Mouse (Mus musculus): ENCODE measurements at regions not wholly inside any gene's neighbourhood (a gene's known extent, or its start where the extent isn't known, plus 50 kb on each side); places are given as distances from the start of the nearest gene placed in this dataset.

DNA sequence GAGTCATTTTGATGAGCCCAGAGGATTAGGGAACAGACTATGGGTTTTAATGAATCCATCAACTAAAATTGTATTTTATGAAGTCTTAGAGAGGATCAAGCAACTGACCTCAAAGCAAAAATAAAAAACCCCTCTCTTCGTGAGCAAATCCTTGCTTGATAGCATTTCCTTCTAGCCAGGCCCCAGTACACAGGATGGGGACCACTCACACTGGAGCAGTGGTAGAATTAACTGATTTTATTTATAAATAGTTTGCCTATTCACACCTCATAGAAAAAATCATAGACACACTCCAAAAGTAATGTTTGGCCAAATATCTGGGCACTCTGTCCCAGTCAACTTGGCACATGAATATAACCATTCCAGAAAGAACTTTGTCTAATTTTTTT, 649.0 kb upstream of the Cited2 start:
- Histone ChIP-seq H3K27me3 (ENCODE audit: control insufficient read depth, insufficient read depth, low read length) (no peaks in the 10 kb centered on the region), H3K36me3 (ENCODE audit: control insufficient read depth, insufficient read depth, low read length) (no peaks in the 10 kb centered on the region), H3K4me1 (ENCODE audit: control insufficient read depth, insufficient read depth, low read length) (peaks cover 2% of the 10 kb centered on the region; the same call in 1 of the 2 replicates), H3K9ac (ENCODE audit: low read depth, low read length) (no peak overlapping the region), H3K9me3 (replicated peaks; ENCODE audit: control insufficient read depth, low read length) (no peaks in the 10 kb centered on the region), H3K4me3 (ENCODE audit: low read depth, low read length) (no peak overlapping the region), H3K4me2 (no peak overlapping the region), H3K27ac (ENCODE audit: low read depth, low read length) (no peak overlapping the region)
- ATAC-seq (replicated peaks; ENCODE audit: insufficient number of reproducible peaks, low FRiP score, low TSS enrichment), result no peak
- 73% methylated on average over 1 of the region's 1 CpGs for WGBS (ENCODE audit: insufficient replicate concordance)

DNA sequence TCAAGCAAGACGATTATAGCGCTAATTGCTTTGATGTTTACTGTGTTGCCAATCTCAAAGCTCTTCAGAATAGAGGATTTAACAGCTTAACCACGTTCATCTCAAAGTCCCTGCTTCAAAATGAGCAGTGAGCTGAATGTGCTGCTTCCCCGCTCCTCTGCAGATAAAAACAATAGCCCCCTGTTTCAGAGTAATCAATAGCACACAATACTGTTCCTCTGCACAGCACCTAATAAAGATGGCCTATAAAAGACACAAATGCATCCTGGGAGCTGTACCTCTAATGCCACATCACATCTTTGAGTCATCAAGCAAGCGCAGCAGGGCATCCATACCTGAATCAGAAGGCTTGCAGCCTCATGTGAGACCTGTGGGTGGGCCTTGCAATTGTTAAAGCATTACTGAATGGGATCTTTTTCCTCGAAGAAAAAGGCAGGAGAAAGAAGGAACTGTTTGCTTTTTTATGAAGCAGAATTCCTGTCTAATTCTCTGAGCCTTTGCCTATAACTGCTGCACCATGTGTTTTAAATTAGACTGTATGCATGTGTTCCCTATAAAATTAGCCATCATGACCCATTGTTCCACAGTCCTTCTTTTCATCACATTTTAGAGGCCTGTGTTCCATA, 648.5 kb upstream of the Cited2 start:
- no peaks in the 10 kb centered on the region for H3K27me3 ChIP-seq (ENCODE audit: control insufficient read depth, insufficient read depth, low read length)
- H3K9me3 ChIP-seq (replicated peaks; ENCODE audit: control insufficient read depth, low read length), result no peaks in the 10 kb centered on the region
- no peak overlapping the region for H3K9ac ChIP-seq (ENCODE audit: low read depth, low read length)
- no peaks in the 10 kb centered on the region for H3K36me3 ChIP-seq (ENCODE audit: control insufficient read depth, insufficient read depth, low read length)
- no peak overlapping the region for H3K27ac ChIP-seq (ENCODE audit: low read depth, low read length)
- peaks cover 2% of the 10 kb centered on the region; the same call in 1 of the 2 replicates for H3K4me1 ChIP-seq (ENCODE audit: control insufficient read depth, insufficient read depth, low read length)
- no peak for ATAC-seq (replicated peaks; ENCODE audit: insufficient number of reproducible peaks, low FRiP score, low TSS enrichment)
- no peak overlapping the region for H3K4me2 ChIP-seq
- no peak overlapping the region for H3K4me3 ChIP-seq (ENCODE audit: low read depth, low read length)
- 72% methylated on average over 6 of the region's 6 CpGs for WGBS (ENCODE audit: insufficient replicate concordance)

DNA sequence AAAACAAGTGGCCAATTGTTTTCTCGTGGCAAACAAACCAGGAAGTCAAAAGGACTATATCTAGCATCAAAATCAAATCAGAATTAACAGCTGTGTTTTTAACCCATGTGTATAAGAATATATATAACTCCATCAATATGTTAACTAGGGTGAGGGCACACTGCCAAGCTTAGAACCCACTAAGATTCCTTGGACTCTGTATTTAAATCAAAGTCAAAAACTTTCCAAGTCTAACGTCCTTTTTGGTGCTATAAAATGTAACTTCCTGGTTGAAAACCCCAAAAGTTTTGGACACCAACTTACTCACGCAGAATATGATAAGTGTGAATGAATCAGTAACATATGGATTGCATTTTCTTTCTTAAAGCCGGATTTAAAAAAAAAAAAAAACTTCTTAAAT, 647.9 kb upstream of the Cited2 start:
- ATAC-seq (replicated peaks; ENCODE audit: insufficient number of reproducible peaks, low FRiP score, low TSS enrichment), result no peak
- no peak overlapping the region for H3K4me2 ChIP-seq
- H3K36me3 ChIP-seq (ENCODE audit: control insufficient read depth, insufficient read depth, low read length), result no peaks in the 10 kb centered on the region
- H3K27ac ChIP-seq (ENCODE audit: low read depth, low read length), result no peak overlapping the region
- no peaks in the 10 kb centered on the region for H3K27me3 ChIP-seq (ENCODE audit: control insufficient read depth, insufficient read depth, low read length)
- no peak overlapping the region for H3K9ac ChIP-seq (ENCODE audit: low read depth, low read length)
- peaks cover 2% of the 10 kb centered on the region; the same call in 1 of the 2 replicates for H3K4me1 ChIP-seq (ENCODE audit: control insufficient read depth, insufficient read depth, low read length)
- no peak overlapping the region for H3K4me3 ChIP-seq (ENCODE audit: low read depth, low read length)
- no peaks in the 10 kb centered on the region for H3K9me3 ChIP-seq (replicated peaks; ENCODE audit: control insufficient read depth, low read length)
- 70% methylated on average over 4 of the region's 4 CpGs for WGBS (ENCODE audit: insufficient replicate concordance)

DNA sequence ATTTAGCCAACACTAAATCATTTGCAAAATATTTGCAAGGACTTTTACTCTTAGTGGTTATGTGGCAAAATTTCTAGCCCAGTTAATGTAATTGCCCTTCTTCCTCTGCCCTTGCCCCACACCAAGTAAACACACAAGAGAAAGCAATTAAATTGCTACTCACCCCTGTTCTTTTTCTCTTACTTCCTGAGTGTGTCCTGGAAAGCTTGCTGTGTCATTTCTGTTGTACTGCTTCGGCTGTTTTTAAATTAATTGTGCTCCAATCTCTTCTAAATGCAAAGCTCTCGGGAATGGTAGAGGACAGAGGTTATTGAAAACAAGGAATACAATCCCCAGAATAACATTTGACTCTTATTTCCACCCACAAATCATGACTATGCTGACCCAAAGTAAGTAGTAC, 647.4 kb upstream of the Cited2 start:
- WGBS (ENCODE audit: insufficient replicate concordance), result 46% methylated on average over 2 of the region's 2 CpGs
- Histone ChIP-seq H3K4me1 (ENCODE audit: control insufficient read depth, insufficient read depth, low read length) (peaks cover 2% of the 10 kb centered on the region; the same call in 1 of the 2 replicates), H3K4me2 (no peak overlapping the region), H3K4me3 (ENCODE audit: low read depth, low read length) (no peak overlapping the region), H3K36me3 (ENCODE audit: control insufficient read depth, insufficient read depth, low read length) (no peaks in the 10 kb centered on the region), H3K27ac (ENCODE audit: low read depth, low read length) (no peak overlapping the region), H3K27me3 (ENCODE audit: control insufficient read depth, insufficient read depth, low read length) (no peaks in the 10 kb centered on the region), H3K9ac (ENCODE audit: low read depth, low read length) (no peak overlapping the region), H3K9me3 (replicated peaks; ENCODE audit: control insufficient read depth, low read length) (no peaks in the 10 kb centered on the region)
- no peak for ATAC-seq (replicated peaks; ENCODE audit: insufficient number of reproducible peaks, low FRiP score, low TSS enrichment)

DNA sequence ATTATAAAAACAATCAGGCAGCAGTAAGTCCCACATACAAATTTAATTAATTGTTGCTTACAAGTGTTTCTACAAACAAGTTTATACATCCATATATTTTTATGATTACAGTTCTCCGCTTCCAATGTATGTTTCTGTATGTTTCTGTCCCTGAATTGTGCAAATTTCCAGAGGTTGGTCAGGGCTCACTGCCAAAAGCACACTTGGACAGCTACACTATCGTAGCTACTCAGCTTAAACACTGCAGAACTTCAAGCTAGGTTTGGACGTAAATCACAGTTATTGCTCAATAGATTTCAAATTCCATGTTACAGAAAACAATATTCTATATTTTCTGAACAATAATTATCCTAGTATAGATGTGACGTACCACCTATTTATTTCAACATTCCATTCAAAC, 646.8 kb upstream of the Cited2 start:
- Histone ChIP-seq H3K4me2 (no peak overlapping the region), H3K27me3 (ENCODE audit: control insufficient read depth, insufficient read depth, low read length) (no peaks in the 10 kb centered on the region), H3K27ac (ENCODE audit: low read depth, low read length) (no peak overlapping the region), H3K9me3 (replicated peaks; ENCODE audit: control insufficient read depth, low read length) (no peaks in the 10 kb centered on the region), H3K4me1 (ENCODE audit: control insufficient read depth, insufficient read depth, low read length) (peaks cover 2% of the 10 kb centered on the region; the same call in 1 of the 2 replicates), H3K4me3 (ENCODE audit: low read depth, low read length) (no peak overlapping the region), H3K9ac (ENCODE audit: low read depth, low read length) (no peak overlapping the region), H3K36me3 (ENCODE audit: control insufficient read depth, insufficient read depth, low read length) (no peaks in the 10 kb centered on the region)
- 77% methylated on average over 4 of the region's 4 CpGs for WGBS (ENCODE audit: insufficient replicate concordance)
- no peak for ATAC-seq (replicated peaks; ENCODE audit: insufficient number of reproducible peaks, low FRiP score, low TSS enrichment)

DNA sequence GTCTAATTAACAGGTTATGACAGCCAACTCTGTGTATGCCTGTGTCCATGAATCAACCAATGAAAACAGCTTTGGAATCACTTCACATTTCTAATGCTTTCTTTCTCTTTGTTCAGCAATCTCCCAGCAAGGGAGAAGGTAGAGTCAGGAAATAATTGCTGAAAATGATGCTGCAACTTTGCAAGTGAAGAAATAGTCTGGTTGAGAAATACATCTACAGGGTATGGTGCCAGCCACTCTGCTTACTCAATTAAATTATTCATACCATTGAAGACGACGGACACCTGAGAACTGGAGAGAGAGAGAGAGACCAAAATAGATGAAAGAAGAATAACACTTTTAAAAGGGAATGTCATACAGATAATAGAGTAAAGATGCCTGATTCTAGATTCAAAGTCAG, 645.4 kb upstream of the Cited2 start:
- no peak for ATAC-seq (replicated peaks; ENCODE audit: insufficient number of reproducible peaks, low FRiP score, low TSS enrichment)
- H3K4me2 ChIP-seq, result no peak overlapping the region
- no peak overlapping the region for H3K27ac ChIP-seq (ENCODE audit: low read depth, low read length)
- no peak overlapping the region for H3K4me3 ChIP-seq (ENCODE audit: low read depth, low read length)
- WGBS (ENCODE audit: insufficient replicate concordance), result 77% methylated on average over 2 of the region's 2 CpGs
- H3K9me3 ChIP-seq (replicated peaks; ENCODE audit: control insufficient read depth, low read length), result no peaks in the 10 kb centered on the region
- no peak overlapping the region for H3K9ac ChIP-seq (ENCODE audit: low read depth, low read length)
- no peaks in the 10 kb centered on the region for H3K27me3 ChIP-seq (ENCODE audit: control insufficient read depth, insufficient read depth, low read length)
- no peaks in the 10 kb centered on the region for H3K36me3 ChIP-seq (ENCODE audit: control insufficient read depth, insufficient read depth, low read length)
- peaks cover 2% of the 10 kb centered on the region; the same call in 1 of the 2 replicates for H3K4me1 ChIP-seq (ENCODE audit: control insufficient read depth, insufficient read depth, low read length)

DNA sequence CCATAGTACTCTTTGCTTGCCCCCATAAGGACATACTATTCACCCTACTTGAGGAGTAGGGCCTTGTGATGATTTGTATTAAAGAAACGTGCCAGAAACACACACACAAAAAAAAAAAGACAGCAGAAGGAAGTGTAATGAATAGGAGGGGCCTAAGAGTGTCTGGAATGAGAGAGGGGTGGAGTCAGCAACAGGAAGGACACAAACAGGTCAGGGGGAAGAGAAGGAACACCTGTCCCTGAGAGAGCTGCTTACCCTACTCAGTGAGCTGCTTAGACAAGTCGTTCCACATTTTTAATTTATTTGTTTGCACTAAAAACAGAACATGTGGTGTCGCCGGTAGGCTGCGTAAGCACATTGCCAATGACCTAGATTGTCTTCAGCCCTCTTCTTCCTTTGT, 642.2 kb upstream of the Cited2 start:
- no peak overlapping the region for H3K27ac ChIP-seq (ENCODE audit: low read depth, low read length)
- no peaks in the 10 kb centered on the region for H3K27me3 ChIP-seq (ENCODE audit: control insufficient read depth, insufficient read depth, low read length)
- H3K9ac ChIP-seq (ENCODE audit: low read depth, low read length), result no peak overlapping the region
- no peaks in the 10 kb centered on the region for H3K4me1 ChIP-seq (ENCODE audit: control insufficient read depth, insufficient read depth, low read length)
- no peak for ATAC-seq (replicated peaks; ENCODE audit: insufficient number of reproducible peaks, low FRiP score, low TSS enrichment)
- H3K4me2 ChIP-seq, result no peak overlapping the region
- H3K4me3 ChIP-seq (ENCODE audit: low read depth, low read length), result no peak overlapping the region
- WGBS (ENCODE audit: insufficient replicate concordance), result 77% methylated on average over 5 of the region's 5 CpGs
- no peaks in the 10 kb centered on the region for H3K36me3 ChIP-seq (ENCODE audit: control insufficient read depth, insufficient read depth, low read length)
- H3K9me3 ChIP-seq (replicated peaks; ENCODE audit: control insufficient read depth, low read length), result no peaks in the 10 kb centered on the region

DNA sequence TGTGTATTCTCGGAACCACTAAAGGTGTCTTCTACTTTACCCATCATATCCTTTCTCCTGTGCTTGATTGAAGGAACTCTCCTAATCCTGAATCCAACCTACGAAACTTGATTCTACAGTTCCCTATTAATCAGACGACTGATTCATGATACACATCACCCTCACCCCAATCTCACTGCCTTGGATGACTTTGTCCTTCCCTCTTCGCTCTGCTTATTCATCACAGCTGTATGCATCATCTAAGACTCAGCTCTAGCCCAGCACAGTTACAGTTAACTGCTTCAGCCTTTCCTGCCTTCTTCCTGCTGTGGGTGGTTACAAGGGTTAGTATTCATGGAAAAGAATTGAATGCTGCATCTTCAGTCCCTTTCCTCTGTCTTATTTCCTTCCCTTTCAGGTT, 640.1 kb upstream of the Cited2 start:
- Histone ChIP-seq H3K9me3 (replicated peaks; ENCODE audit: control insufficient read depth, low read length) (no peaks in the 10 kb centered on the region), H3K4me3 (ENCODE audit: low read depth, low read length) (no peak overlapping the region), H3K4me2 (no peak overlapping the region), H3K27ac (ENCODE audit: low read depth, low read length) (no peak overlapping the region), H3K4me1 (ENCODE audit: control insufficient read depth, insufficient read depth, low read length) (no peaks in the 10 kb centered on the region), H3K27me3 (ENCODE audit: control insufficient read depth, insufficient read depth, low read length) (no peaks in the 10 kb centered on the region), H3K9ac (ENCODE audit: low read depth, low read length) (no peak overlapping the region), H3K36me3 (ENCODE audit: control insufficient read depth, insufficient read depth, low read length) (no peaks in the 10 kb centered on the region)
- WGBS (ENCODE audit: insufficient replicate concordance), result 82% methylated on average over 4 of the region's 4 CpGs
- ATAC-seq (replicated peaks; ENCODE audit: insufficient number of reproducible peaks, low FRiP score, low TSS enrichment), result no peak

DNA sequence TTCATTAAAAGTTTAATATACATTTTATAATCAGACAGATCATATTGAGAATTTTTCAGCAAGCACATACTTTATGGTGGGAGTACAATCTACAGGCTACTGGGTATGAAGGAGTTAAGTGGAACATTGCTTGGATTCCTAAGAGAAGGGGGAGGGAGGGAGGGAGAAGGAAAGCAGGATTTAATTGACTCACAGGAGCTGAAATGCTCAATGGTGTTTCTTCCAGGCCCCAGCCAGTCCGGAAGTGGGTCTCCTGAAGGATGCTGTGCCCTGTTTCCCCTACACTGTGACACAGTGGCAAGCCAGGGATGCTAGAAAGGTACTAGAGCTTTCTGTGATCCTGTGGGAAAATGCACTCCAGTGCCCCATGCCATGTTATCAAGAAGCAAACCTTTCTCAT, 621.0 kb upstream of the Cited2 start:
- H3K27ac ChIP-seq (ENCODE audit: low read depth, low read length), result peak overlapping the region; percentile 41; the same call in 1 of the 2 replicates

More for the DNA sequence above, 621.0 kb upstream of the Cited2 start:
- no peak overlapping the region for H3K9ac ChIP-seq (ENCODE audit: low read depth, low read length)
- no peaks in the 10 kb centered on the region for H3K4me1 ChIP-seq (ENCODE audit: control insufficient read depth, insufficient read depth, low read length)
- H3K9me3 ChIP-seq (replicated peaks; ENCODE audit: control insufficient read depth, low read length), result no peaks in the 10 kb centered on the region
- ATAC-seq (replicated peaks; ENCODE audit: insufficient number of reproducible peaks, low FRiP score, low TSS enrichment), result no peak
- no peaks in the 10 kb centered on the region for H3K36me3 ChIP-seq (ENCODE audit: control insufficient read depth, insufficient read depth, low read length)
- H3K4me3 ChIP-seq (ENCODE audit: low read depth, low read length), result no peak overlapping the region
- H3K27me3 ChIP-seq (ENCODE audit: control insufficient read depth, insufficient read depth, low read length), result no peaks in the 10 kb centered on the region
- H3K4me2 ChIP-seq, result no peak overlapping the region
- WGBS (ENCODE audit: insufficient replicate concordance), result 0% methylated on average over 1 of the region's 1 CpGs
